Mouse (Mus musculus): ENCODE data around the gene Trim31.
A peak's percentile ranks its signal among the peaks of the same experiment; 100 is the strongest.

Gene Trim31

DNA sequence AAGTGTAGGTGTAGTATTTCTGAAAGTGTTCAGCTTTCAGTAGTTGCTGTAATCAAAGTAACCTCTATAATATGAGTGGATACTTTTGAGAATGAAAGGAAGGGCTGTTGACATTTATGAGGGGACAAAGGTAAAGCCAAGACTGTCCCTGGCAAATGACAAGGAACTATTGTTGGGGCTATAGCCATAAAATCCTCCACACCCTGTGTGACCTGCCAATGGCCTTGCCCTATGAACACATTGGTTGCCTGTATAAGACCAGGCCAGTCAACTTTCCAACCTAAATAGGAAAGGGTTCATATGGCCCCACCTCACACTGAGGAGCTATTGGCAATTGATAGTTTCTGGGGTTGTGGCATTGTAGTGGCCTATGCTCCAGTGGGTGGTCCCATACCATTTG is 853 bp upstream of the Trim31 start:
- DNase-seq = no peak

DNA sequence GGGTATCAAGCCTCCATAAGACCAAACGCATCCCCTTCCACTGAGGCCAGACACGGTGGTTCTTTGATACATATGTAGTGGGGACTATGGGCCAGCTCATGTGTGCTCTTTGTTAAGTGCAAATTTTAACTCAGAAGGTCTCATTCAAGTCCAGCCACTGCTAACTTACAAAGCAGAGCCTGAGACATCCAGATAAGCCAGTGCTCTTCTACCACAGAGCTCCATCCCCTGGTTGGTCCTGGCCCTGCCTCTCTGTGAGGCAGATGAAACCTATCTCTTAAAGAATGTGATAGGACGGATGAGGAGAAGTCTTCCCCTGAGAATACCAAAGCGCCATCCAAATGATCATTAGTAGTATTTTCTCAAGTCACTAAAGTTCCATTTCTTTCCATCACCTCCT is 1.5 kb downstream of the Trim31 start:
- DNase-seq = no peak

DNA sequence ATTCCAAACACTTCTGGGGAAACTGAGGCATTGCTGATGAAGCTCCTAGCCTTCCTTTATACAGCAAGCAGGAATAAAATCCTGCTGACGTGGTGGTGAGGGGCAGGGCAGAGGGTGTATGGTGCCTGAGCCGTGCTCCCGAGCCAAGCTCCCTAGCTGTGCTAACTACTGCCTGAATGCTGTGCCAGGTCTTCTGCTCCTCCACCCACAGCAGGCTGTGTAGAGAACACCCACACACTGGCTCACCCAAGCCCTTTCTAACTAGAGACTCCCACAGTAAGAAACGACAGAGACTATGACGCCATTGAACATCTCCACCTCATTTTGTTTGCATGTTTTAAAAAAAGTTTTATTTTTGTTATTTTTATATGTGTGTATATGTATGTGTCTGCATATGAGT is 2.1 kb downstream of the Trim31 start:
- no peak for DNase-seq

DNA sequence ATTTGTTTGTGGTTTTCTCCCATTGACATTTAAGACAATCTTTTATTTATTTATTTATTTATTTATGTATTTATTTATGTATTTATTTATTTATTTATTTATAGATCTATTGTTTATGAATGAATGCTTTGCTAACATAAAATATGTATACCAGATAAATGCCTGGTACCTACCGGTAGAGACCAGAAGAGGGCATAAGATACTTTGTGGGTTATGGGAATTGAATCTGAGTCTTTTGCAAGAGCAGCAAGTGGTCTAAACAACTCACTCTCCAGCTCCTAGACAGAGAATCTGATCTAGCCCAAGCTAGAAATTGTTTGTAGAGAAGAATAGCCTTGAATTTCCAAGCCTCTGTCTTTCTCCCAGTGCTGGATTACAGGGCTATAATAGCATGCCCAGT is 2.8 kb downstream of the Trim31 start:
- no peak for DNase-seq

DNA sequence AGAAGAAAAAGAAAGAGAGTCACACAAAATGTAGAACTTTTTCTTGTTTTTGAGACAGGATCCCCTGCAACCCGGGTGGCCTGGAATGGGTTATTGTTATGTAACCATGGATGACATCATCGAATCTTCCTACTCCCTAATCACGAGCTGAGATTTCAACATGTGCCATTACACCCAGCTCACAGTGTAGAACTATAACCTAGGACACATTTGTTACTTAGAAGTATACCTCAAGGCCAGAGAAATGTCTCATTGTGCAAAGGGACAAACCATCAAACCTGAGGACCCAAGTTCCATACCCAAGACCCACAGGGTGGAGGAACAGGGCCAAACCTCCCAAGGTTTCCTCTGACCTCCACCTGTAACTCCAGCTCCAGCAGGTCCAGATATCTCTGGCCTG is 5.7 kb downstream of the Trim31 start:
- DNase-seq = no peak

DNA sequence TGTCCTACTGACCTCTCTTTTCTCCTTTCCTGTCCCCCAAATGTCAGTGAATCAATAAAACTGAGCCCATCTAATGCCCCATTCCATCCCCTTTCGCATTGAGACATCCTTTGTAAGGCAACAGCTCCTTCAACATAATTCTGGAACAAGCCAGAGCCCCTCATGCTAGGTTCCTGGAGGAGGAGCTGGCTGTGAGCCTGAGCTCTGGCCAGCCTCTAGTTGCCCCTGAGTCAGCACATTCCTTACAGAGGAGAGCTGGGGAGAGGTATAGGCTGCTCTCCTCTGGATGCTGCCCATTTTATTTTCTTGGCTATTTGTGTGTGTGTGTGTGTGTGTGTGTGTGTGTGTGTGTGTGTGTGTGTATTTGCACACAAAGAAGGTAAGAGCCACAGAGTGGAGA is 10.3 kb downstream of the Trim31 start:
- peak; percentile 15 for DNase-seq

DNA sequence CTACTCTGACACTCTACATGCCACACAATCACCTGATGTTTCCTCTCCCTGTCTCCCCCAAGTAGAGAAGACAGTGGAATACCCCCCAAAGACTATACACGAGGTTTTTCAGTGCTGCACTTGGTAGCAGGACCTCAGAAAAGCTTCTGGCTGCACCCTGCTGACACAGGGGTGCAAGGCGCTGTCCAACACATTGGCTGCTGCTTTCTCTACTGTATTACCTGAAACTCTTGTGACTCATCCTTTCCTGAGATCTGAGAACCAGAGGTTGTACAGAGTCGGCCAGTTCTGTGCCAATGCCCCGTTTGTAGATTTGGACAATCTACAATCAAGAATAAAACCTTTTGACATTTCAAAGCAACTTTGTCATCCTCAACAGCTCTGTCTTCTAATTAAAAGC is 11.9 kb downstream of the Trim31 start:
- no peak for DNase-seq

DNA sequence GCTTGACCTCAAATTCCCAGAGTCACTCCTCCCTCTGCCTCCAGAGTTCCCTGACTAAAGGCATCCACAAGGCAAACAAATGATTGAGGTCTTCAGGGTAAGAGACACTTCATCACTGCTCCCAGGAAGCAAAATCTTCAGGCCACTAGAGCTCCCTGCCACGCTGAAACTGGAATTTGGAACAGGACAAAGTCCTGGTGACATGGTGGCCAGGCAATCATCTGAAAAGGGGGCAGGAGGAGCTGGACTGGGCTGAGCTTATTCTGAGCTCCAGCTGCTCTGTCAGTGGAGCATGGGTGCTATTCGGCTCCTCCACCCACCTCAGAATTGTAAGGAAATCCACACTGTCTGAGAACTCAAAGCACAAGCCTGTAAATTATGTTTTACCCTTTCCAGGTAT is 14.1 kb downstream of the Trim31 start:
- DNase-seq = no peak

DNA sequence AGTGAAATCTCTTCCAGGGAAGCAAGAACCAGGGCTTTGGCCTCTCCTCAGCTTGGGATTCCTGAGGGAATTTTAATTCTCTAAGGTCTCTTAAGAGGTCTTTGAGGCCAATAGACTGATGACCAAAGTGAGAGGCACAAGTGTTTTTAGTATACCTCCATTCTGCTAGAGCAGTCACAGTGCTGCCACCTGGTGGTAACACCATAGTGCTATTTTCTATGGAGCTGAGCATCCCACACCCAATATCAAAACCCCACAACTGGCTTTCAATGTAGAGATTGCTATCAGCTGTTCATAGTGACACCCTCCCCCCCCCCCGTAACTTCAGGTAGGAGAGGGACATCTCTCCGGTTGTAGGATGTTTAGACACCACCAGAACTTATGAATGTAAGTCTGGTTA is 16.2 kb downstream of the Trim31 start:
- peak; percentile 92 for DNase-seq

DNA sequence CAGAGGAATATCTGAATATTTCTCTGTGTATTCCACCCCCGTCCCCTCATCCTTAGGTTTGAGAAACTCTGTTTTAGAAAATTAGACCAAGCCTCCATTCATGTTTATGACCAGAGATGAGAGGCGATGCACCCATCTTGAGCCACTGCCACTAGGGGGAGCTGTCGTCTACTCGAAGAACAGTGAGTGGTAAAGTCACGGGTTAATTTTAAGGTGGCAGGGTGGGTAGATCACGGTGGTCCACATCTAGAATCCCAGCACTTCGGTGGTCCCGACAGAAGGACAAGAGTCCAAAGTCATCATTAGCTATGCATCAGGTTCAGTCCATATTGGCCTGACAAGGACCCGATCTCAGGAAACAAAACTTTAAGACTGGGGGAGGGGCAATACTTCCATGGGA is 17.2 kb downstream of the Trim31 start:
- peak; percentile 82 for DNase-seq

DNA sequence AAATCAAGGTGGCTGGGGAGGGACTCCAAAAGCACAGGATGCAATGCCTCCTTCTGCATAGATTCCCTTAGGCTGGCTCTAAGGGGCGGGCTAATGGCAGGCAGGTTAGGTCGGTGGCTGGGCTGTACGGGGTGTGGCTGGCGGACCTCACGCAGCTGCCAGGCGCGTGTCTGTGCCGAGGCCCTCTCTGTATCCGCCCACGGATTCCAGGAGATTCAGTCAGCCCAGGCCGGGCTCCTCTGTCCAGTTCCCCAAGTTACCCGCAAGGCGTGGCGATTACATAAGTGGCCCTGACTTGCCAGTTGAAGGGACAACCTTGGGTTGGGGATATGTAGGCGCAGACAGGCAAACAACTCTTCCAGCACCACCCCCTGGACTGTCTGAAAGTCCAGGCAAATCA is 22.3 kb downstream of the Trim31 start:
- no peak for DNase-seq

DNA sequence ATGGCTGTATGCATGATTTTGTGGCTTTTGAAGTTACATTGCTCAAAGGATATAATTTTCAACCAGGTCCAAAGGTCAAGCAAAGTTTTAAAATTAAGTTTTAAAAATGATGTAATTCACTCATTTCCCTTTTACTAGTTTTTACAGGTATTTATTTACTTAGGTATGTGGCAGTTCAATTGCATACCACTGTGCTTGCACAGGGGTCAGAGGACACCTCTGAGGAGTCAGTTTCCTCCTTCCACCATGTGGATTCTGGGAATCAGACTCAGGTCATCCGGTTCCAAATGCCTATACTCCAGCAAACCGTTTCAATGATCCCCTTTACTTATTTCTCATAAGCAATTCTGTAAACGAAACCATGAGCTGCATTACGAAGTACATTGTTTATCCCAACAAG is 24.8 kb downstream of the Trim31 start:
- no peak for DNase-seq

DNA sequence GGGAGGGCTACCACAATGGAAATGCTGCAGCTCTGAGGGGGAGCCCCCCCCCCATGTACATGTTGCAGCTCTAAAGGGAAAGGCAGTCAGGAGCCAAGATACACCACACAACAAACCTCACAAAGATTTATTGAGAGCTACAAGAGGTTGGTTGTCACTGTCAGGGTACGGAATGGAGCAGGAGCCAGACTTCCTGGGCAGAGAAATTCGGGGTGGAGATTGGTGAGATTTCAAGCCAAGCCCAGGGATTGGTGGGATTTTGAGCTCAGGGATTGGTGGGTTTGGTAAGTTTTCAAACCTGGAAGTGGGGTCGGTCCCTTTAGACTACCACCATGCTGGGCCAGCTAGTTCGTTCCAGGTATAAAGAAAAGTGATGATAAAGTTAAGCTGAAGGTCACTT is 25.6 kb downstream of the Trim31 start:
- DNase-seq = no peak

DNA sequence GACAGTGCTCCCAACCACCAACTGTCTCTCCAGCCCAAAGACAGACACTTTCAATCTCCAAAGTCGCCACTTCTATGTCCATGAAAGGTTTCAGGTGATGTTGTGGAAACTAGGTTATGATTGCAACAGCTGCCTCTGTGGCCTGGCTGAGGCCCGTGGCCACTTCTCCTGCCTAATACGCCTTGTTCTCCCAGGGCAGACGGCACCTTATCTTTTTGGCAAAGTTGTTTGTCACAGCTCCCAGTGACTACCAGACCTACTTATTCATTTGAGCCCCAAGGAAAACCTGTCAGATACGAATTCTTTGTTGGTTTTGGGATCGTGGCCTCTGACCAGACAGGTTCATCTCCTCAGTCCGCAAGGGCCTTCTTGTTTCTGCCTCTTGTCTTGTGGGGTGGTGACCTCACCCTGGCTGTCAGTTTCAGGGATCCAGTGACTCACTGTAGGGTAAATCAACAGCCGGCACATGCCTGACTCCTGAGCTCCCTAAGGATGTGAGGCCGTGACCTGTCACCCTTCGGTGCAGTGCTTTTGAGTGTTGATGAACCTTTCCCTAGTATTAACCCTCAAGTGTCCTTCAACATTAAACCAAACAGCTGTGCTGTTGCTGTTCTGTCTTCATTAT is 29.7 kb downstream of the Trim31 start:
- DNase-seq = no peak

DNA sequence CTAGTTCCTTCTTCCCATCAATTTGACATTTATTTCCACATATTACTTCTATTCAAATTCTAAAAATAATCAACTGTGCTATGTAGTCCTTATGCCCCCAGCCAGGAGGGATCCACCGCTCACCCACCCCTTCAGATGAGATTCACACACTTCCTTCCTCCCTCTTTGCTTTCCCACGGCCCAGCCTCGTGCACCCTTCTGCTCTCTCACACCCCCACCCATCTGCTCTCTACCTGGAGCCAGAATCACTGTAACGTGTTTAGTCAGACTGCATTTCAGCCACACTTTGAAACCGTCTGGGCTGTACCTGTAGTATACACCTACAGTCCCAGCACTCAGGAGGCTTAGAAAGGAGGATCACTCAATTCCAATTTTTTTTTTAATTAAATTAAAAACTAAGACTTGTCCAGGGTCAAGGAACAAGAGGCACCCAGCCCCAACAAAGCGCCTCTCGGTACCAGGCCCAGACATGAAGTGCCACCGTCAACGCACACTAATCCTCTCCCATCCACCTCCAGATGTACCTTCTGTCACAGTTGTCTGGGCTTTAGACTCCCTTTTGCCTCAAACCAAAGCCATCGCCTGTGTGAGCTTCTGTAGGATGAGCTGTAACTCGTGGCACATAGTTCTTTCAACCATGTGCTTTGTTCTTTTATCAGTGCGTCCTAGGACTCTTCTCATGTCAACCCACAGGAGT is 31.5 kb downstream of the Trim31 start:
- no peak for DNase-seq

DNA sequence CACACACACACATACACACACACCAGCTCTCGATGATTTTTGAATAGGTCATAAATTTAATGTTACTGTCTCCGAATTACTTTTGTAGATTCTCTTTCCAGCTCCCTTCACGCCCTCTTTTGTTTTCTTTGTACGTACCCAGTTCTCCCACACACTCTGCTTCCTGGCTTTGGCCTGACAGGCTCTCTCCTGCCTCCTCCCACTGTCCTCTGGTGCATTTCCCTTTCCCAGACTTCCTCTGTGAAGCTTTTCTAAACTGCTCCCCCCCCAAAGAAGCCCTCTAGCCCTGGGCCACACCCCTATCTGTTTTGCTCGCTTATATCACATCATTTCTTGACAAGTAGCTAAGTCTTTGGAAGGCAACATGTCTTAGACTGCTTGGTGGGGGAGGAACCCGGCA is 32.3 kb downstream of the Trim31 start:
- peak; percentile 30 for DNase-seq

DNA sequence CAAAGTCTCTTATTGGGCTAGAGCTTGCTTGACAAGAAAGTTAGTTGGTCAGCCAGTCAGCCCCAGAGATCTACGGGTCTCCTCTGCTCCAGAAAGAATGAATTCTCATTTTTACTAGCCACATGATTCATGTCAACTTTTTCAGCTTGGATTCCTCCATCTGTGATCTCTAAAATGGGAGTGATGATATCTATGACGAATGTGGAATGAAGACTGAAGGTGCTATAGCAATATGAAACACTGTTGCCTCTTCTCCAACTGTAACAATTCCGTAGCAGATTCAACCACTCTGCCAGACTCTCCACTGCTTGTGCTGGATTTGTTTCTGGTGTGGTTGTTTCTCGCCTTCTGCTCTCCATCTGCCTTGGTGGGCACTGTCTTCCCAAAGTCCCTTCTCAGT is 33.2 kb downstream of the Trim31 start:
- no peak for DNase-seq

DNA sequence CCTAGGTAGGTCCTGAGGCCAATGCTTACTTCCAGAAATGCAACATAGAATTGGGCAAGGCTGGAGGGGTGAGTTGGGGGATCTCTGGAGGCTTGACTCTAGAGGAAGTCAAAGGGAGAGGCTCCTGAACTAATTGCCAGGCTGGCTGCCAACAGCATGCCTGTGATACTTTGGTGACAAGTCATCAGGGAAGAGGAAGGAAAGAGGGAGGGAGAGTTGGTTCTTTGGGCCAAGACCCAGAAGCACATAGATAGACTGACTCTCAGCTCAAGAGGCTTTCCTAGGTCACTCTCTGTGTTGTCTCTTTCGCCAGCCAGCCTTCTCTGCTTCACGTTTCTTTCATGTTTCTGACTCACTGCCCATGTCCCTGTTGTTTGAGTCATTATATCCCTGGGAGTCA is 33.9 kb downstream of the Trim31 start:
- DNase-seq = peak; percentile 63

DNA sequence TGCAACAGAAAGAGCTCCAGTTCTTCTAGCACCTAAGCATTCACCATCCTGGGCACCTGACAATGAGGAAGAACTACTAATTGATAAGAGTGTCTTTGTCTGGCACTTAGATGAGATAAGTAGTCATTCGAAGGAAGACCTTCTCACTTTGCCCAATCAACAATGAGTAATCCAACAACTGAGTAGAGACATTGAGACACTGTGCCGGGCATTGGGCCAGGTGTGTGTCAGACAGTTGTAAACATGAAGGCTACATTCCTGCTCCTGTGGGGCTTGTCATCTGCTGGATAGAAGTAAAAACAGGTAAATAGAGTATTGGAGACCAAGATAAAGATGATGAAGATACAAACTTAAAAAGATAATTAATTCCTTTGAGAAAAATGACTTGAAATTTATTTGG is 40.1 kb downstream of the Trim31 start:
- DNase-seq = no peak

DNA sequence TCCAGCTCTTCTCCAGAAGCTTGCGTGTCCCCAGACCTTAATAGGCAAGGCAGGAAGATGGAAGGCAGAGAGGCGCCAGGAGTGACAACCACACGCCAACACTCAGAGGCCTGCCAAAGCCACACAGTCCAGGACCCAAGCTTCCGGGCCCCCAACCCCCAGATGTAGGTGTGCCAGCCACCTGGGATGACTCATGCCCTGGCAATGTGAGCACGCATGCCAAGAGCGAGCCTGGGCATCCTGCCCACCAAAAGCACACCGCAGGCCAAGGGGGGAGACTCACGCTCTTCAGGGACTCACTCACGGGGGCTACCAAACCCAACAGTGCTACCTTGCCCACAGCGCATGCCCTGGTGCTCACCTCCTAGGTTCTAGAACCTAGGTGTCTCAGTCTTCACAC is 44.5 kb downstream of the Trim31 start:
- peak; percentile 61 for DNase-seq

DNA sequence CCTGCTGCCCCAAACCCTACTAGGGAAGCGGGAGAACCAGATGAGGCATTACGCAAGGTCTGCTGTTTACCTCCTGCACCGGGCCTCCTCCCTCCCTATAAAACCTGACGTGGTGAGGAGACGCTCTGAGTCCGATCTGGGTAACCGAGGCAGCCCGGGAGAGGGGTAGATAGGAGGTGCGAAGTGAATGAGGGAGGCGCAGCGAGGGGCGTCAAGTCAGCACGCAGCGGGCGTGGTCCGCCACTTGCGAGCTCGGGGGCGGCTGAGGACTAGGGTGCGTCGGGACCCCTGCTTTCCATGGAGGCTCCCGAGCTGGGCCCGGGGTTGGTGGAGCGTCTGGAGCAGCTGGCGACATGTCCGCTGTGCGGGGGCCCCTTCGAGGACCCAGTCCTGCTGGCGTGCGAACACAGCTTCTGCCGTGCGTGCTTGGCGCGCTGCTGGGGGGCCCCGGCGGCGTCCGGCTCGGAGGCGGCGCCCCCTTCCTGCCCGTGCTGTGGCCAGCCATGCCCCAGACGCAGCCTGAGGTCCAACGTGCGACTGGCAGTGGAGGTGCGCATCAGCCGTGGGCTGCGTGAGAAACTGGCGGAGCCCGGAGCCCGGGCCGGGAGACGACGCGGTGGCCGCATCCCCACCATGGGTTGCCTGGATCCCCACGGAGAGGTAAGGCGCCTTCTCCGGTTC is 45.0 kb downstream of the Trim31 start, which contains the start of gene Rnf39:
TSS of gene Rnf39 (plus strand) at position 128 of the 681 bp plus-strand sequence.
- peak; percentile 24 for DNase-seq

DNA sequence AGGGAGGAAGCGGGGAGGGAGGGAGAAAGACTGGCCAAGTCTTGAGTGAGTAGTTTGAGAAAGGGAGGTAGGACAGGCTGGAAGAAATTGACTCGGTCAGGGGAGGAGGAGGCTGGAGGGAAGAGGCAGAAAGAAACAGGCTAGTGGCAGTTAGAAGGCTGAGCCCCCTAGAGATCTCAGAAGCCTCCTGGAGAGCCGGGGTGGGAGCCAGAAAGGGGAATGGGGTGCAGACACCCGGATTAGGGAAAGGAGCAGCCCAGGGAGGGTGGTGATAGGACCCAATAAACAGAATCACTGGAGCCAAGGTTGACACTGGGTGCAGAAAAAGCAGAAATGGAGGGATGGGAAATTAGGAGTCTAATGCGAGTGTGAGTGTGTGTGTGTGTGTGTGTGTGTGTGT is 45.8 kb downstream of the Trim31 start:
- no peak for DNase-seq

DNA sequence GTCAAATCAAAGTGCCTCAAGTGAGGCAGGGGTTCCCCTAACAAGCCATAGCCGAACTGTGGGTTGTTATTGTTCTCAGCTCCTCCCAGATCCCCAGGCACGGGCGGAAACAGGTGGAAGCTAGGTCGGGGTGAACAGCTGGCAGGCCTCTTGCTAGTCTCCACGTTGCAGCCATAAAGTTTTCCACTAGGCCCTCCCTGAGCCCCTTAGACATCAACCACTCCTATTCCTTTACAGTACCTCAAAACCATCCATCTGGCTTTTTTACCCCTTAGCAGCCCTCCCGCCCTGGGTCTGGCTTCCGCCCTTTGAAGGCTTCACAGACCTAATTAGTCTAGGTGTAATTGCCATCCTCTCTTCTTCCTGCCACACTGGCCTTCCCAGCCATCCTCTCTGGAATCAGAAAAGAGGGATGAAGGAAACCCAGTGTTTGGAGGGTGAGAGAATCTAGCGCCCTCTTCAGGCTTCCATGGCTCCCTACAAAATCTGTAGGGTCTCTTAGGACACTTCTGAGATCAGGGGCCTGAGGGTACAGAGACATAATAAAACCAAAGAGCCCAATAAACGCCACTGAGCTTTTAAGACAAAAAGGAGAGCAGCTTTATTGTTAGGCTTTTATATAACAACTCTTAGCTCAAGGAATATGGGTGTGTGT is 46.3 kb downstream of the Trim31 start:
- no peak for DNase-seq

Data from kidney, postnatal 10 days (tissue).